Mouse (Mus musculus) T-helper 2 cell (primary cell): ENCODE measurements at regions not wholly inside any gene's neighbourhood (a gene's known extent, or its start where the extent isn't known, plus 50 kb on each side); places are given as distances from the start of the nearest gene placed in this dataset.

Source experiments
- in situ Hi-C: fragments of 300-600 bp; cut with MboI, MseI; formaldehyde crosslinking; loops from one replicate; pipeline ENCODE4 v1.15.1; 2025; ENCODE audit warnings: high pct_unique_total_duplicates

- in situ Hi-C loops, result loop anchor here (5.0 kb wide), 1 partner anchor 54 kb away; no protein-coding TSS in a partner anchor
Measured at GRCm38 (mm10) chr3:82478179-82479138, 69.4 kb downstream of the Npy2r start.
